Mouse (Mus musculus): ENCODE results near the gene Map2k2.
A peak's percentile ranks its signal among the peaks of the same experiment; 100 is the strongest.

Map2k2 gene

DNA sequence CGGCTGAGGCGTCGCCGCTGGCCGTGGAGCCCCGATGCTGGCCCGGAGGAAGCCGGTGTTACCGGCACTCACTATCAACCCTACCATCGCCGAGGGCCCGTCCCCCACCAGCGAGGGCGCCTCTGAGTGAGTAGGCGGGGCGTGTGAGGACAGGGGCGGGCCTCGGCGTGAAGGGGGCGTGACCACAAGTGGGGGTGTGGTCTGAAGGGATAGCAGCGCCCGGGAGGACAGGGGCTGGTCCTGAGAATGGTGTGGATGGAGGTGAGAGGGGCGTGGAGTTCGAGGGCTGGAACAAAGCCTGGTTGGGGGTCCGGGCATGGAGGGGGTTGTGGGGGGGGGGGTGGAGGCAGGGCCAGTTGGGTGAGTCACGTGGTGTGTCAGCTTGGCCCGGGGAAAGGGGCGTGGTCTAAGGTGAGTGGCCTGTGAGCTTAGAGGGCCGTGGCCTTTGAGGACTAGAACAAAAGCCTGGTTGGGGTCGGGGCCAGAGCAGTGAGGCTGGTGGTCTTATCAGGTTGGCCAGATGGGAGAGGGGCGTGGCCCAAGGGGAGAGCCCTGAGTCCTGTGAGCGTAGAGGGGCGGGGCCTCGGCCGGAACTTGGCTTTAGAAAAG, 502 bp downstream of the Map2k2 start:
- DNase-seq = peak; percentile 69 to 77

DNA sequence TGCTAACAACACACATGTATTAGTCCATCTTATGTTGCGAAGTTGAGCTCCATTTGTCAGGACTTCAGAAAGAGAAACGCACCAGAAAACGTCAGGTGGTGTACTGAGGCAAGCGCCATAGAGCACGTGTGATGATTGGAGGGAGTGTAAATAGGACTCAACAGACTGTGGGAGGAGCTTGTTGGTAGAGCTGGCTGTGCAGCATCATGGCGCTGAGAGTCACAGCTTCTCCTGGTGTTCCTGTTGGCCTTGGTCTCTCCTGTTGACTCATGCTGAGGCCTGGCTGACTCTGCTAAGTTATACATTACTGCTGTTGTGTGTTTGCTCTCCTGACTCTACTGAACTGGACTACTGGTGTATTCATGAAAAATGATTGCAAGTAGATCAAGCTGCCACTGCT, 7.2 kb downstream of the Map2k2 start:
- no peak for DNase-seq

DNA sequence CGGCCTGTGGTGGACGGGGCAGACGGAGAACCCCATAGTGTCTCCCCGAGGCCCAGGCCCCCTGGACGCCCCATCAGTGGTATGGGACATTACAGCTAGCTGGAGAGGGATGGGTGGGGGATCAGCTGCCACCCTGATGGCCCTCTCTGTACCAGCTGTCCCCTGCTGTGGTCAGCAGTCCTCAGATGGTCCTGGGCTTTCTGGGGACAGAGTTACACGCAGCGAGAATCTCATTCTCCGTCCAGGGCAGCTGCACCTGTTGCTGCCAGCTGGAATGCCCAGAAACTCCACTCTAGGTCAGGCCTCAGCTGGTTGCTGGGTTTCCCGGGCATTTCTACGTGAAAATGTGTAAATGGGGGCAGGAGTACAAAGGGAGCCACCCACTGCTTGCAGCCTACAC, 13.9 kb downstream of the Map2k2 start:
- no peak for DNase-seq

DNA sequence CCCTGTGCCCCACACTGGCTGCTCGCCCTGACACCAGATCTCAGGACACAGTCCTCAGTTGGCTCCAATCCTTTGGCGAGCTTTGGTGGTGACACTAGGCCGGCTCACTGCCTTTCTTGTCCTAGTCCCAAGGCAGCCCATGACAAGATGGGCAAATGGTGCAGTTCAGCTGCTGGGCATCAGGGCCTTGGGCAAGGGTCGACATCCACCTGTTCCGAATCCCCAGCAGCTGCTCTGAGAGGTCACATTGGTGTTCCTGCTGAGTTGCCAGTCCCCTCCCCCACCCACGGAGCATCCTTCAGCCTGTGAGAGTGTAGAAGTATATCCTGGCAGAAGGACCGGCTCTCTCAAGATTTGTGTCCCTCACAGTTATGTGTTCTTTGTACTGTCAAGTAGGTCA, 14.9 kb downstream of the Map2k2 start:
- DNase-seq = no peak

DNA sequence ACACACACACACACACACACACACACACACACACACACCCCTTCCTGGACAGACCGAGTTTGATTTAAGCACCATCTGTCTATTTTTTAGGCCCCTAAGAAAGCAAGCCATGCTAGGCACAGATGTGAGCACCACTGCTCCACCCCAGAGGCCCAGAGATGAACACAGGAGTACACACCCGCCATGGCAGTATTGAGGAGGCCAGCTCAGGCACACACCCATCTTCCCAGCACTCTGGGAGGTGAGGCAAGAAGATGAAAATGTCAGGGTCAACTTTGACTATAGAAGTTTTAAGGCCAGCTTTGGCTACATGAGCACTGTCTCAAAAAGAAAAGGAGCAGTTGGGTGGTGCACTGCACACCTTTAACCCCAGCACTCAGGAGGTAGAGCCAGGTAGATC, 17.2 kb downstream of the Map2k2 start:
- DNase-seq = no peak

DNA sequence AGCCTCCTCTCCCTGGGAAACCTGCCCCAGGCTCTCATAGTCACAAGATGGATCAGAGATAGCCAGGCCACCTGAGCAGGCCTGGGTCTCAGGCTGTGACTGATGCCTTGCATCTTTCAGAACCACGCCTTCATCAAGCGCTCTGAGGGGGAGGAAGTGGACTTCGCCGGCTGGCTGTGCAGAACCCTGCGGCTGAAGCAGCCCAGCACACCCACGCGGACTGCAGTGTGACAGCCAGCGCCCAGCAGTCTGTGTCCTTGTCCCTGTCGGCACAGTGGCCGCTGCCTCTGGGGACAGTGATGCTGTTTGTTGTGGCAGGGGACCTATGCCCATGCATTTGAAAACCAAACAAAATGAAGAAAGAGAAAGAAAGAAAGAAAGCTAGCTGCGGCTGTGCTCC, 17.8 kb downstream of the Map2k2 start:
- DNase-seq = no peak

DNA sequence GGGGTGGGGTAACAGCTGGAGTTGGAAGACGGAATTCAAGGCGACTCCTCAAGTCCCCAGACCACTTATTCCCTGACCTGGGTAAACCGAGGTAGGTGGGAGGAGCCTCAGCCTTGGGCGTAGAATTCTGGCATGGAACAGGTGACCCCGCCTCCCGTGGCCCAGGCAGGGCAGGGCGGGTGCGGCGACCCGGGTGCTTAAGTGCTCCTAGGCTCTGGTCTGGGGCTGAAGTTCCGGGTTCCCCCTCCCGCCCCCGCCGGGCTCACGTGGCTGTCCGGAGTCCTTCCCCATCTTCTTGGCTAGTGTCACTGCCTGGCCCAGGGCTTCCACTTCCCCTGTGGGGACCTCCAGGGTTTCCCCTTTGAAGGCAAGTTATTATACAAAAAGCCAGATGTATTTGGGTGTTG, 28.5 kb downstream of the Map2k2 start:
- no peak for DNase-seq

DNA sequence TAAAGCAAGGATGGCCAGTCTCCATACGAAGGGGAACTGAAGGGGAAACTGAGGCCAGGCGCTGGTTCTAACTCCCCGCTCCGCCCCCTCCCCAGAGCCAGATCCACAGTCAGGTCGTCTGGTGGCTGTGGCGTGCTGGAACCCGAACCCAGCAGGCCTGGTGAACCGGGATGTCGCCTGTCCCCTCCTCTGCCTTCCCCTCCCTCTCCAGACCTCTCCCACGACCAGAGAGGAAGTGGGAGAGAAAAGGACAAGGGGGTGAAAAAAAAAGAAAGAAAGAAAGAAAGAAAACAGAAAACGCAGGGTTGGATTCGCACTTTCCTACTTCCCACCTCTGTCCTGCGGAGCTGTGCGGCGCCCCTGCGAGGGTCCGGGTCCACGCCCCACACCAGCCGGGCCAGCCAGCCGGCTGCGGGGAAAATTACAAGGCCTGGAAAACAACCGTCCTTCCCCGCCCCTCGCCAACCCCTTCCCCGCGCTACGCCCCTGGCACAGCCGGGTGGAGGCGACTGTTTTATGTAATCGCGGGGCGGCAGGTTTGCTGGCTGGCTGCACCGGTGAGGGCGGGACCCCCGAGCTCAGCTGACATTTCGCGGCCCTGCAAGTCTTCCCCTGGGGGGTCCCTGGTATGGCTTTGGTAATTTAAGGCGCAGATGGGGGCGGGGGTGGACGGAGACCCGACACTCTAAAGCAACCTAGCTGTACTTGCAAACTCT, 29.4 kb downstream of the Map2k2 start, which contains the start of gene Zbtb7a:
Zbtb7a (plus strand) TSS at position 255 of the 716 bp plus-strand sequence.
- no peak for DNase-seq

DNA sequence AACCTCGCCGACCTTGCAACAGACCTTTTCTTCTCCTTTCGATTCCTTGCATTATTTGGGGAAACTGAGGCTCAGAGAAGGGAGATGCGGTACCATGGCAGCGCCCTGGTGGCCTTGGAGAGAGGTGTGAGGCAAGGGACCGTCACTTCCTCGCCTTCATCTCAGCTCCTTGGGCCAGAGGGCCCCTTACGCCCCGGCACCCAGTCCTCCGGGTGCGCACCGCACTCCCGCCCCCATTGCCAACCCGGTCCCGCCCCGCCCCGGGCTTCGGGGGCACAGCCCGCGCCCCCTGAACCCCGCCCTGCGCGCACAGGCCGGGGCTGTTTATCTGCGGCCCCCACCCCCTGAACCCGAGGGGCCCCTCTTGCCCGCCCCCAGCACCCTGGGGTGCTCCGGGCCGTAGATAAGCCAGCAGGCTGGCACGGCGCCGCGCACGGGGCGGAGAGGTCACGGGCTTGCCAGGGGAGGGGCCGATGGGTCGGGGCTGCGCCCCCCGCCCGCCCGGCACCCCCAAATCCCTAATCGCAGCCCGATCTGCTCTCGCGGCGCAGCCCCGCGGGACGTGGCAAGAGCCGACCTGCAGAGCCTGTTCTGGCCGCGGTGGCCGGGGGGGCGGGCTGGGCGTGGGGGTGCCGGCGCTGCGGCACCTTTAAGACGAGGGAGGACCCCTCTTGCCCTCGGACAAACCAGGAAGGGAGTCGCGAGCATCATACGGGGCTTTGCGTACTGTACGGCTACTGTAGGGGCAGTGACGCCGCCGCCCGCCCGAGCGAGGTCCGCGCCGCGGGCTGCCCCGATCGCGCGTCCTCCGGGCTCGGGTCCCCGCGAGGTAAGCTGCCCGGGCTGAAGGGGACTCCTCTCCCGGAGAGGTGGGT, 30.4 kb downstream of the Map2k2 start:
- DNase-seq = peak; percentile 69 to 74

DNA sequence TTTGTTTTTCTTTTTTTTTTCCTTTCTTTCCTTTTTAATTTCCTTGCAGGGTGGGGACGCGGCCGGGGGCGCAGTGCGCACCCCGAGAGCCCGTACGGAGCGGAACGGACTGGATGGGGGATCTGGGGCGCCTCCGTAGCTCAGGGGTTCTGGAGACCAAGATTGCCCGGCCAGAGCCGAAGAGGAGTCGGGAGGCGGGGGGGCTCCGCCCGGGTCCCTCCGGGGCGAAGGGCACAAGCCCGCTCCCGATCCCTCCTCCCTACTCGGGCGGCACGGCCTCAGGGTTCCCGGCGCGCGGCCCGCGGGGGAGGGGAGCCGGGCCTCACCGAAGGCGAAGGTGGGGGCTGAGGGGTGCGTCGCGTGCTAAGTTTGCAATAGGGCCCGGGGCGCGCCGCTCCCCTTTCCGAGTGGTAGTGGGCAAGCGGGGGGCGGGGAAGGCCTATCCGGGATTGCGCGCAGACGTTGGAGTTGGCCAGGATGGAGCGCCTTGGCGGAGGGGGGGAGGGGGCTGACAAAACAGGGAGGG, 31.1 kb downstream of the Map2k2 start:
- peak; percentile 67 to 82 for DNase-seq

DNA sequence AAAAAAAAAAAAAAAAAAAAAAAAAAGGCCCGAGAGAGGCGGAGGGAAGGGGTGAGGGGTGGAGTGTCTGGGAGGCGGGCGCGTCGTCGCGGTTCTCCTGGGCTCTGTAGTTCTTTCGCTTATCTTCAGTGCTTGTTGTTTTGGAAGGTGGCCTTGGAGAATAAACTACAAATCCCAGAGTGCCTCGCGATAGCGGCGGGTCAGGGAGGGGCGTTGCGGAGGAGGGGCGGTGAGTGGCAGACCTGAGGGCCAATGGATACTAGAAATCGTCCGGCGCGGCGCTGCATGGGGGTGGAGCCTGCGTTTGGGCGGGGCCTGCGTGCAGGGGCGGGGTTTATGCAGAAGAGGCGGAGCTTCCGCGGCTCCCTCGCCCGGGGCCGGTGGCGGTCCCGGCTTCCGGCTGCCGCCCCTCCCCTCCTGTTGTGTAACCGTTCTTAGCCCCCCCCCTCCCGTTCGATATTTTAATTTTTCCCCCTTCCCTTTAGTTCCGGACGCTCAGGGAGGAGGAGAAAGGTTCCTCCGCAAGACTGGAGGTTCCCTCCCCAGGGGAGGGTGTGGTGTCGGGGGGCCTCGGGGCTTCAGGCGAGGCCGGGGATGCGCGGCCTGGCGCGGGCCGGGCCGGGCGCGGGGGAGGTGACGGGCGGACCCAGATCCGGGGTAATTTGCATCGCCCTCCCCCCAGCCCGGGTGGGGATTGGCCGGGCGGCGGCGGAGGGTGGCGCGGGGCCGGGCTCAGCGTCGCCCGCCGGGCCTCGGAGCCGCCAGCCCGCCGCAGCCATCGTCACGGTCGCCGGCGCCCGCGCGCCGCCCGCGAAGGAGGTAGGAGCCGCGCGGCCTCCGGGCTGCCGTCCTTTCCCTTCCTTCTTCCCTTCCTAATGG, 31.8 kb downstream of the Map2k2 start:
- peak; percentile 99 for DNase-seq

DNA sequence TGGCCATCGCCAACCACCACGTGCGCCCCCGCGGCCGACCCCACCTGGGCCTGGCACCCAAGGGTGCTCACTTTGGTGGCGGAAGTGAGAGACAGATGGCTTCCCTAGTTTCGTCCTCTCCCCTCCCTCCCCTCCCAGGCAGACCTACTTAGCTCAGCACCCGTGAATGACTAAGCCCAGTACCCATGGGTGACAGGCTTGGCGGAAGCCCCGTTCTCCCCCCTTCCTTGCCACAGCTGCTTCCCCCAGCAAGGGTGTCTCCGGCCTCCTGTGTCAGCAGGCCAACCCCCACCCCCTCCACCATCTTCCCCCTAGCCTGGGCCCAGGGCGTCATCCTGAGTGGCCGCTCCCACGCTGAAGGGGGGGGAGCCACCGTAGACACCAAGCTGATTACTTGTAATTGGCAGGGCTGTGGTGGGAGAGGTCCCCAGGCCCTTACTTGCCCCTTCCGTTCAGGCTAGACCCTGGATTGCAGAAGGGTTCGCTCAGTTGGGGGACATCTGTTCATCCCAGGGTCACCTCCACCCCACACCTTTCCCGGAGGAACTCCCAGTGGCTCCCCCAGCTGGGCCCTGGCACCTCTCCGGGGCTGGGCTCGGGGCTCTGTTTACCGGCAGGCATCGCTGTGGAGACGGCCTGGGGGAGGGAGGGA, 32.5 kb downstream of the Map2k2 start:
- peak in 1 of 2 experiments; percentile 63 for DNase-seq

DNA sequence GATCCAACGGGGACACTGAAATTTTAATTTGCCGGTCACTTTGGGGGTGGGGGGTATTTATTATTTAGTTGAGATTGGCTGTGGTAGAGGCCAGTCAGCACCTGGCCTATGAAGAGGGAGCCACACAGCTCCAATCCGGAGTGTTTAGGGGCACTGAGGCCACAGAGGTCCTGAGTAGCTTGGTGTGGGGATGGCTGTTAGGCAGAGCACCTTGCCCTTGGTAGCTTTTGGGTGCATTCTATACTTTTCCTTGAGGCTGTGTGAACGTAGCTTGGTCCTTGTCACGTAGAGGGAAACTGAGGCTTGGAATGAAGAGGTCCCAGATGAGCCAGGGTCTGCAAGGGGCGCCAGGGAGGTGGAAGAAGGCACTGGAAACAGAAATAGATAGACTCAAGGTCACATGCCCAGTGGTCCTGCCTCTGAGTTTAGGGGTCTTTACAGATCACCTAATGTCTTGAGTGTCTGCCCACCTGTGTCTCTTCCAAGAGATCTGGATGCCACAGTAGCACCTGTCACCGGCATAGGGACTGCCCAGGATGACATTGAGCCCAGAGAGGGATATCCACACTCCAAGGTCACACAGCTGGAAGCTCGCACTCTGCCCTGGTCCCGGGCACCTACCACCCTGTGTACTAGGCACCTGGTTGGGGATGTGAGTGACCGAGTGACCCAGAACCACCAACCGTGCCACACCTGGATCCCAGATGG, 33.3 kb downstream of the Map2k2 start:
- DNase-seq = no peak

DNA sequence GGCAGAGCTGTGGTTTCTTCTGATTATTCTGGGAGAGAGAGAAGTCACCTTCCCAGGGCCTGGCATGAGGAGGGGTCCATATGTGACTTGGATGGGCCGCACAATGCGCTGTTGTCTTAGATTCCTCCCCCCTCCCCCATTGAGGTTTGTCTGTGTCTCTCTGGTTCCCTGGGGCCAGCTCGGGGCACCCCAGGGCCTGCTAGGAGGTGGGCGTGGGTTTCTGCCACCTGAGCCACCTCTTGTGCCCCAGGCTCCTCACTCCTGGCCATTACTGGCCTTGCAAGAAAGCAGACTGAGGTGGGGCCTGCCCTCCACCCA, 33.8 kb downstream of the Map2k2 start:
- DNase-seq = no peak

DNA sequence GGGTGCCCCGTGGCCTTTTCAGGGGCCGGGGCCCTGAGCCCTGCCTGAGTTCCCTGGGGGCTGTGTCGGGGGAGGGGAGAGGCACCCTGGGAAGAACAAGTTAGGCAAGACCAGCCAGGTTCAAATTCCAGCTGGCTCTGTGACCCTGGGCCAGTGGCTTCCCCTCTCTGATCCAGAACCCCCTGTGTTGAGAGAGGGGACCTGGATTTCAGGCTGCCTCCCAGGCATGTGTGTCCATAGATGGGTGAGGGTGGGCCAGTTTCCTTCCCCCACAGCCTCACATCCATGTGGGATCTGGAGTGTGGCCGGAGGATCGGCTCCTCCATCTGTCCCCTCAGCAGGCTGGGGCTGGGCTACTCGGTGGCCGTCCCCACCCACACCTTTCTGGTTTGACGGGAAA, 34.3 kb downstream of the Map2k2 start:
- peak; percentile 51 to 72 for DNase-seq

DNA sequence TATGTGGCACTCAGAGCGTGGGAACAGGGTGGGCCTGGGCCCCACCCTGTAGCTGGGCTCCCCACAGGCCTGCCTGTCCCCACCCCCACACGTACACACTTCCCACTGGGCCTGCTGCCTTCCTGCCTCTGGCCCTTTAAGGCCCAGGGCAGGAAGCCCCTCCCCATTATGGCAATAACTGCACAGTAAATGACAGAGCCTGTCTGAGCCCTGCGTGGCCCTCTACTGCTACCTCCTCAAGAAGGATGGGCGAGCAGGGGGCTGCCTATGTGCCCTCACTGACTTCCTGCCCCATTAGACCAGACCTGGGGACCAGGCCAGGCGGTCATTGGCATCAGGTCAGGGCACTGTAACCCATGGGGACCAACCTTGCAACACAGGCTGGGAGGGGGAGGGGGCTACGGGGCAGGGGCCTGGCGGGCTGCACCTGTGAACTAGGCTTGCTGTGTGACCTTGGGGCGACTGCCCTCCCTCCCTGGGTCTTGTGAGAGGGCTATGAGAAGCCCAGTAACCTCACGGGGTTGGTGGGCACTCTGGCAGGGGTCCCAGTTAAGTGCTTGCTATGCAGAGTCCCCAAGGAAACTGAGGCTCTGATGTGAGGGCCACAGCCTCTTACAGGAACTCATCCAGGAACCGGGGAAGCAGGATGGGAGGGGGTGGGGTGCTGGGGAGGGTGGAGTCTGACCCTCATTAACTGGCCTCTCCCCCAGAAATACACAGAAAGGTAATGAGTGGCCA, 35.2 kb downstream of the Map2k2 start:
- no peak for DNase-seq

DNA sequence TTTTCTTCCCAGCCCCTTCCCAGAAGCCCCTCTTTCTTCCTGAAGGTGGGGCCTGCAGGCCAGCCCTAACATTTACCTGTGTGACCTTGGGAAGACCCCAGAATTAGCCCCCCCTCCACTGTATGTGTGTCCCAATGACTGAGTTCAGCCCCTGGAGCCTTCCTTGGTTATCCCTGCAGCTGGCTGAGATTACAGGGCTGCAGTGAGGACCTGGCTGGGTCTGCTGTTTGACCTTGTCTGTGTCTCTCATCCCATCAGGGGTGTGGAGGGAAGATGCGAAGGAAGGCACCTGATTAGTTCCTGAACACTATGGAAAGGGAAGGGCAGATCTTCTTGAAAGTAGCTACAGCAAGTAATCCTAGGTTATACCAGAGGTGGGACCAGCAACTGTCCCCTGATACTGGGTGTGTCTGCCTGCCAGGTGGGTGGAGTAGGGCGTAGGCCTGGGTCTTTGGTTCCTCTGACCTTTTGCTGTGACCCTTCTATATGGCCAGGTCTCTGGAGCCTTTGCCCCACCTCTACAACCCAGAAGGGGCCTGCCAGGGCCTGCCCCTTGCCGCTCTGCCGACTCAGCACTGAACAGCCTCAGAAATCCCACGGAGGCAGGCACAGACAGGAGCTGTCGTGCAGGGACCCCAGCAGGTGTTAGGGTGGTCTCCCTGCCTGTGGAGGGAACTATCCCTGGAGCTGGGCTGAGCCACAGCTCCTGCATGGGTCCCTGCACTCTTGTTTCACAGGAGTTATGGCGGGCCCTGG, 35.9 kb downstream of the Map2k2 start:
- no peak for DNase-seq

DNA sequence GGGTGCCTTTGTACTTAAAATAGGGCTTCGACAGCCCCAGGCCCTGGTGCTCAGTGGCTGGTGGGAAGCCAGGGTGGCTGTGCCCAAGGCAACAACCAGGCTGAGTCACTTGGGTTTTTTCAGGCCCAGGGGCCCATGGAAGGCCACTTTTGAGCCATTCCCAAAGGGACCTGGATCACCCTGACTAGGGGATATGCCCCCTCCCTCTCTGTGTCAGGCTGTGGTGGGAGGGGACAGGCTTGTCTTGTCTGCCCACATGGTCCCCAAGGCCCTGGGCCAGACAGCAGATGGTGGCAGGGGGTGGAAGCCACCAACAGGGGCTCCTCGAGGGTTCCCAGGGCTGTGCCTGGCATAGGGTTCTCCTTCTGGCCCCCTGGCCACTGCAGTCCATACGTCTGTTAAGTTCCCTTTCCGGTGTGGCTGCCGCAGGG, 36.9 kb downstream of the Map2k2 start:
- peak in 1 of 2 experiments; percentile 61 for DNase-seq

DNA sequence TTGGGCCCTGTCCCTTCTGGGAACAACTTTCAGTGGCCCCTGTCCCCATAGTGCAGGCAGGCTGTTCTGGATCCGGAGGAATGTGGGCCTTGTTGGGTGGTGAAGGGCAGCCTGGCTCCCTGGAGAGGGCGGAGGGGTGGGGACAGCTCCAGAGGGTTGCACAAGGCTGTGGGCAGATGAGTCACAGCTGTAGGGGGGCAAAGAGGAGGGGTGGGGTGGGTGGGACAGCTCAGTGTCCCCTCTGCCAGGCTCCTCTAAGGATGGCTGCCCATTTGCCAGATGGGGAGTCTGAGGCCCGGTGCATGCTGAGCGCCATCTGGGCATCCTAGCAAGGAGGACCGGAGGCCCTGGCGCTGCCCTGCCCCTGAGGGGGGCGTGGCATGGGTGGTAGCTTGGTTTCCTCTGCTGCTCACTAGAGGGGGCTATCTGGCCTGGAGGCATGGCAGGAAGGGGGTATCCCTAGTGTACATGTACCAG, 37.5 kb downstream of the Map2k2 start:
- peak; percentile 61 to 74 for DNase-seq

All from cerebellum, postnatal 36 days (tissue).